Mouse (Mus musculus): ENCODE measurements around the gene Tmem42.
A peak's percentile ranks its signal among the peaks of the same experiment; 100 is the strongest.

Gene Tmem42

DNA sequence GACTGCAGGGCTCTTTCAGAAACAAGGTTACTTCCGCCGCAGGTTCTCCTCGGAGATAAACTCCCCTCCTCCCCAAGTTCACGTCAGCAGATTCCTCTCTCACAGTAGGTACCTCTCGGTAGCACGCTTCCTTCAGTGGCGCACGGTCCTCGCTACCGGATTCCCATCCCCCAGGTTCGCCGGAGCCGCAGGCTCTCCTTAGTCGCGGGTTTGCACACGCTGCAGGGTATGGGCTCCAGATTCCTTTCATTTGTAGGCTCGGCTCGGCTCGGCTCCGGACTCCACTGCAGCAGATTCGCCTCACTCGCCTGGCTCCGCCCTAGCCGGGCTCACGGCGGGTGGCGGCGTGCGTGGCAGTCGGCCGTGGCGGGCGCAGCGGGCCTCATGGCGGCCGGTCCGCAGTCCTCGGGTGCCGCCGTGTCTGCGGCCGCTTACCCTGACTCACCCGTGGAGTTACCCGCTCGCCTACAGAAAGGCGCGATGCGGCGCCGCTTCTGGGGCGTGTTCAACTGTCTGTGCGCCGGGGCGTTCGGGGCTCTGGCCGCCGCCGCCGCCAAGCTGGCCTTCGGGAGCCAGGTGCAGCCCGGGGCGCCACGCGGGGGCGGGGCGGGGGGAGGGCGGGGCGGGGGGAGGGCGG lies at the start of gene Tmem42:
TSS of gene Tmem42 (plus strand) at position 332 of the 637 bp plus-strand sequence.
- DNase-seq: peak; percentile 89

DNA sequence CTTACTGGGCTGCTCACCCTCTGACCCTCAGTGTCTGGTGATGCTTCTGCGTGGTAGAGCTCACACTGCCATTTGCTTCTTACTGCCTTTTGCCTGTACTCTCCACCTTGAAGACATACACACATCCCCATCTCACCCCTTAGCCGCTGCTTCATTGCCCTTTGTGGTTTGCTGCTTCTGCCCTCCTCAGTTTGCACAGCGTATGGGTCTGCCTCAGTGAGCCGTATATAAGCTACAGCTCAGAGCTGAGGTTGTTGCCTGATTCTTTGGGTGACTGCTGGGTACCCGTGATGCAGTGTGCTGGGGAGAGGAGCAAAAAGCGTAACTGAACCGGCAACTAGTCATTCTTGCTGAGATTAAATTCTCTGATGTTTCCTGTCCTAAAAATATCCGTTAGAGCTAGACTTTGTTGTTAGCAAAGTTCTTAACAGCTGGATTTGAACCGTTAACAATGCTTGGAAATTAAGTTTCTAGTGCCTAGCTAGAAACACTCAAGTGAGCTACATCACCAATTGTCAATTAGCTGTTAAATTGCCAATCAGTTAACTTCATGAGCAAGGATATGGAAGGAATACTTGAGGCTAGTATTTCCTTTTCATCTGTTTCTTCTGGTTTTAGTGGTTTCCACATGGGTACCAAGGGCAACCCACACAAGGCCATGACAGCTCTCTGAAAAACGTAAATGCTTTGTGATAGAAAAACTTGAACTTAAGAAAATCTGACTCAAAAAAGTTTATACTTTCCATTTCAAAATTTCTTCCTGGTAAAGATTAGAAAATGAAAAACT lies 22.5 kb upstream of the Tmem42 start:
- DNase-seq: no peak

GRCm38 (mm10) chr9:122999193-122999586 lies 21.9 kb upstream of the Tmem42 start:
- no peak for DNase-seq

DNA sequence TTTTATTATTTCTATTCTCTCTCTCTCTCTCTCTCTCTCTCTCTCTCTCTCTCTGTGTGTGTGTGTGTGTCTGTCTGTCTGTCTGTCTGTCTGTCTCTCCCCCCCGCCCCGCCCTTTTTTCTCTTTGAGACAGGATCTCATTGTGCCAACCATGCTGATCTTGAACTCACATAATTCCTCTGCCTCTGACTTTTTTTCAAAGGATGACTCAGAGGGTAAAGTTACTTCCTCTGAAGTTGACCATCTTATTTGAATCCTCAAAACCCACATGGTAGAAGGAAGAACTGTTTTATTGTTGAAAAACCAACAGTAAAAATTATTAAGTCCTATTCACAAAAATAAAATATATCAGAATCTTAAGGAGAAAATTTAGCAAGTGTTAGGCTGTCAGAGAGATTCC lies 16.4 kb upstream of the Tmem42 start:
- no peak for DNase-seq

GRCm38 (mm10) chr9:123006071-123006470 lies 15.1 kb upstream of the Tmem42 start:
- DNase-seq: no peak

GRCm38 (mm10) chr9:123021636-123022379 lies 682 bp downstream of the Tmem42 start:
- DNase-seq: no peak

- no peak for DNase-seq
Measured at GRCm38 (mm10) chr9:123024201-123024600, 3.1 kb downstream of the Tmem42 start.

GRCm38 (mm10) chr9:123031496-123032246 lies 10.5 kb downstream of the Tmem42 start:
- no peak for DNase-seq

- DNase-seq: no peak
Measured at GRCm38 (mm10) chr9:123034426-123034825, 13.3 kb downstream of the Tmem42 start, which contains the start of gene Tgm4. Gene Tgm4, plus strand, starts transcription at chr9:123034726.

DNA sequence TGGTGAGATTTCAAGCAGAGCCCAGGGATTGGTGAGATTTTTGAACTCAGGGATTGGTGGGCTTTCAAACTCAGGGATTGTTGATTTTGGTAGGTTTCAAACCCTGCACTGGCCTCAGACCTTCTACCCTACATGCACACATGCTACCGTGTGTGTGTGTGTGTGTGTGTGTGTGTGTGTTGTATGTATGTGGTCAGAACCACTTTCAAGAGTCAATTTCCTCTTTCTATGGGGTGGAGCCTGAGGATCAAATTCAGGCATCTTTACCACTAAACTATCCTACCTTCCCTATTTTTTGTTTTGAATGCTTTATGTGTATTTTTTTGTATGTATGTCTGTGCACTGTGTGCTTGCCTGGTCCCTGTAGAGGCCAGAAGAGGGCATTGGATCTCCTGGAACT lies 26.5 kb downstream of the Tmem42 start:
- no peak for DNase-seq

GRCm38 (mm10) chr9:123058724-123059292 lies 37.7 kb downstream of the Tmem42 start:
- DNase-seq: no peak

GRCm38 (mm10) chr9:123060172-123060571 lies 39.0 kb downstream of the Tmem42 start:
- no peak for DNase-seq

Measured in right cerebral cortex, adult 18-20 months (tissue).